Mouse (Mus musculus): ENCODE results near the gene Afap1l2.

DNA sequence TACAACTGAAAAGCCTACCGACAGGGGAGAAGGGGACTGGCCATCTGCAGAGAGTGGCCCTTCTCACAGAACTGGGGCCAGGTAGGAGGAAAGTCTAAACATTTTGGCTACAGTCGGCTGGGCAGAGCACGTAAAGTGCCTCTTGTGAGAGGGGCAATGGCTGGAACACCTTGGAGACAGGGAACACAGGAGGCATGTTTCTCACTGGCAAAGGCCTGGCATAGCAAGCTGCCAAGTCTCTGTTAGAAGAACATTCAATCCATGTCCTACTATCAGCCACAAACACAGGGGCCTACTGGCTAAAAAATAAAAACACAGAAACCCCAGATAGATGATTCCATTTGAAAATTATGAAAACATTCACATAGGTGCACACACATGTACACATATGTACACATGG lies 61.3 kb downstream of the Afap1l2 start:
- TF ChIP-seq TAL1 (IDR thresholded peaks at IDR 0.05; ENCODE audit: low read length) = no peak
- no peak for TF ChIP-seq GATA1 (IDR thresholded peaks at IDR 0.05; ENCODE audit: low read length)
